Mouse (Mus musculus): ENCODE data around the gene Olfr1180.

GRCm38 (mm10) chr2:88449031-88449430 is 30.1 kb upstream of the Olfr1180 start, which contains the start of gene Gm13757:
- no peak for TF ChIP-seq CTCF (IDR thresholded peaks at IDR 0.05; ENCODE audit: low read depth)
- no peak for TF ChIP-seq EP300 (IDR thresholded peaks at IDR 0.05; ENCODE audit: low read depth)
